Mouse (Mus musculus): Measurements from ENCODE around the gene Foxa1. TPM values are rescaled to one million over a fixed set of nuclear protein-coding genes. Genes with fewer than 3 reads are reported as not detected.

Gene Foxa1
- polyA plus RNA-seq, 1 experiment from 2014 or later, result 0.10 TPM

- Histone ChIP-seq H3K4me1 (peaks cover 26% of the 10 kb centered on the region), H3K27ac (replicated peaks) (no peak overlapping the region), H3K27me3 (peaks cover 98% of the 10 kb centered on the region), H3K9ac (replicated peaks) (no peak overlapping the region), H3K36me3 (no peaks in the 10 kb centered on the region), H3K4me2 (replicated peaks) (no peak overlapping the region), H3K4me3 (no peak overlapping the region), H3K9me3 (no peaks in the 10 kb centered on the region)
- no peak for ATAC-seq (replicated peaks)
- 1% methylated on average over 20 of the region's 20 CpGs for WGBS
Measured at GRCm38 (mm10) chr12:57548352-57548980, 1.8 kb upstream of the Foxa1 start.

GRCm38 (mm10) chr12:57547890-57548289 is 1.2 kb upstream of the Foxa1 start:
- Histone ChIP-seq H3K27me3 (peaks cover 98% of the 10 kb centered on the region), H3K36me3 (no peaks in the 10 kb centered on the region), H3K4me2 (replicated peaks) (no peak overlapping the region), H3K9me3 (no peaks in the 10 kb centered on the region), H3K4me1 (peaks cover 30% of the 10 kb centered on the region), H3K9ac (replicated peaks) (no peak overlapping the region), H3K4me3 (no peak overlapping the region), H3K27ac (replicated peaks) (no peak overlapping the region)
- ATAC-seq (replicated peaks), result no peak
- WGBS, result 2% methylated on average over 9 of the region's 9 CpGs

- H3K27ac ChIP-seq (replicated peaks), result no peak overlapping the region
Measured at GRCm38 (mm10) chr12:57545371-57546241, 1.1 kb downstream of the Foxa1 start.

GRCm38 (mm10) chr12:57544641-57545370 is 1.9 kb downstream of the Foxa1 start:
- H3K4me3 ChIP-seq, result peak overlapping the region; percentile 45
- no peaks in the 10 kb centered on the region for H3K36me3 ChIP-seq
- no peak overlapping the region for H3K9ac ChIP-seq (replicated peaks)
- no peak; the same call in 1 of the 2 replicates for ATAC-seq (replicated peaks)
- no peak overlapping the region for H3K27ac ChIP-seq (replicated peaks)
- H3K4me1 ChIP-seq, result peaks cover 33% of the 10 kb centered on the region
- peaks cover 93% of the 10 kb centered on the region for H3K27me3 ChIP-seq
- WGBS, result 1% methylated on average over 31 of the region's 31 CpGs
- peak overlapping the region; percentile 70 for H3K4me2 ChIP-seq (replicated peaks)
- no peaks in the 10 kb centered on the region for H3K9me3 ChIP-seq

More at GRCm38 (mm10) chr12:57545371-57546241, 1.1 kb downstream of the Foxa1 start:
- under 1% methylated on average over 102 of the region's 106 CpGs for WGBS
- H3K4me1 ChIP-seq, result peaks cover 38% of the 10 kb centered on the region
- H3K4me2 ChIP-seq (replicated peaks), result peak overlapping the region; percentile 70
- no peaks in the 10 kb centered on the region for H3K9me3 ChIP-seq
- 0 out of 2 replicates have a peak overlapping the region, but pooled peaks have one; percentile 12 for H3K9ac ChIP-seq (replicated peaks)
- no peaks in the 10 kb centered on the region for H3K36me3 ChIP-seq
- peak overlapping the region; percentile 45 for H3K4me3 ChIP-seq
- peaks cover 98% of the 10 kb centered on the region for H3K27me3 ChIP-seq
- peak; percentile 47 for ATAC-seq (replicated peaks)

GRCm38 (mm10) chr12:57543627-57543991 is 3.1 kb downstream of the Foxa1 start:
- Histone ChIP-seq H3K36me3 (no peaks in the 10 kb centered on the region), H3K27me3 (peaks cover 89% of the 10 kb centered on the region), H3K4me3 (no peak overlapping the region), H3K4me2 (replicated peaks) (no peak overlapping the region), H3K27ac (replicated peaks) (no peak overlapping the region), H3K9ac (replicated peaks) (no peak overlapping the region), H3K9me3 (no peaks in the 10 kb centered on the region), H3K4me1 (peaks cover 41% of the 10 kb centered on the region)
- ATAC-seq (replicated peaks), result no peak
- WGBS, result 4% methylated on average over 10 of the region's 10 CpGs

GRCm38 (mm10) chr12:57542746-57543626 is 3.7 kb downstream of the Foxa1 start:
- no peak overlapping the region for H3K9ac ChIP-seq (replicated peaks)
- H3K9me3 ChIP-seq, result no peaks in the 10 kb centered on the region
- 1% methylated on average over 63 of the region's 63 CpGs for WGBS
- H3K4me3 ChIP-seq, result 0 out of 2 replicates have a peak overlapping the region, but pooled peaks have one; percentile 3
- H3K4me2 ChIP-seq (replicated peaks), result no peak overlapping the region
- H3K4me1 ChIP-seq, result peaks cover 42% of the 10 kb centered on the region
- H3K36me3 ChIP-seq, result no peaks in the 10 kb centered on the region
- no peak overlapping the region for H3K27ac ChIP-seq (replicated peaks)
- peaks cover 89% of the 10 kb centered on the region for H3K27me3 ChIP-seq
- ATAC-seq (replicated peaks), result peak; percentile 14; the same call in 1 of the 2 replicates

- under 1% methylated on average over 45 of the region's 46 CpGs for WGBS
- Histone ChIP-seq H3K27ac (replicated peaks) (no peak overlapping the region), H3K27me3 (peaks cover 84% of the 10 kb centered on the region), H3K9me3 (no peaks in the 10 kb centered on the region), H3K4me1 (peaks cover 42% of the 10 kb centered on the region), H3K4me3 (peak overlapping the region; percentile 3; the same call in 1 of the 2 replicates), H3K9ac (replicated peaks) (no peak overlapping the region), H3K36me3 (no peaks in the 10 kb centered on the region), H3K4me2 (replicated peaks) (no peak overlapping the region; the same call in 1 of the 2 replicates)
- peak; percentile 14; the same call in 1 of the 2 replicates for ATAC-seq (replicated peaks)
Measured at GRCm38 (mm10) chr12:57541931-57542745, 4.6 kb downstream of the Foxa1 start.

GRCm38 (mm10) chr12:57541118-57541517 is 5.6 kb downstream of the Foxa1 start:
- peaks cover 84% of the 10 kb centered on the region for H3K27me3 ChIP-seq
- H3K9me3 ChIP-seq, result no peaks in the 10 kb centered on the region
- no peaks in the 10 kb centered on the region for H3K36me3 ChIP-seq
- no peak overlapping the region for H3K27ac ChIP-seq (replicated peaks)
- no peak overlapping the region for H3K4me2 ChIP-seq (replicated peaks)
- peaks cover 38% of the 10 kb centered on the region for H3K4me1 ChIP-seq
- ATAC-seq (replicated peaks), result no peak
- no peak overlapping the region for H3K4me3 ChIP-seq
- no peak overlapping the region for H3K9ac ChIP-seq (replicated peaks)
- 10% methylated on average over 6 of the region's 6 CpGs for WGBS

- no peak overlapping the region for H3K9ac ChIP-seq (replicated peaks)
- peaks cover 84% of the 10 kb centered on the region for H3K27me3 ChIP-seq
- 0% methylated on average over 10 of the region's 10 CpGs for WGBS
- H3K9me3 ChIP-seq, result no peaks in the 10 kb centered on the region
- H3K36me3 ChIP-seq, result no peaks in the 10 kb centered on the region
- ATAC-seq (replicated peaks), result no peak
- no peak overlapping the region for H3K27ac ChIP-seq (replicated peaks)
- no peak overlapping the region for H3K4me3 ChIP-seq
- peaks cover 33% of the 10 kb centered on the region for H3K4me1 ChIP-seq
- H3K4me2 ChIP-seq (replicated peaks), result no peak overlapping the region
Measured at GRCm38 (mm10) chr12:57539551-57539985, 7.1 kb downstream of the Foxa1 start.

GRCm38 (mm10) chr12:57538588-57539550 is 7.8 kb downstream of the Foxa1 start:
- no peaks in the 10 kb centered on the region for H3K36me3 ChIP-seq
- peaks cover 83% of the 10 kb centered on the region for H3K27me3 ChIP-seq
- H3K9me3 ChIP-seq, result no peaks in the 10 kb centered on the region
- WGBS, result under 1% methylated on average over 63 of the region's 63 CpGs
- H3K4me2 ChIP-seq (replicated peaks), result peak overlapping the region; percentile 28
- ATAC-seq (replicated peaks), result no peak; the same call in 1 of the 2 replicates
- peaks cover 33% of the 10 kb centered on the region for H3K4me1 ChIP-seq
- H3K9ac ChIP-seq (replicated peaks), result no peak overlapping the region
- H3K4me3 ChIP-seq, result peak overlapping the region; percentile 3
- no peak overlapping the region for H3K27ac ChIP-seq (replicated peaks)

Data from forebrain, embryonic 15.5 days (tissue).